Mouse (Mus musculus): ENCODE results near the gene Slc30a1. TPM values are rescaled to one million over a fixed set of nuclear protein-coding genes. Genes with fewer than 3 reads are reported as not detected.
A peak's percentile ranks its signal among the peaks of the same experiment; 100 is the strongest.

Slc30a1 gene
- total and polyA plus RNA-seq, 3 experiments, result 12.0 to 16.0 (median 12.0) TPM

DNA sequence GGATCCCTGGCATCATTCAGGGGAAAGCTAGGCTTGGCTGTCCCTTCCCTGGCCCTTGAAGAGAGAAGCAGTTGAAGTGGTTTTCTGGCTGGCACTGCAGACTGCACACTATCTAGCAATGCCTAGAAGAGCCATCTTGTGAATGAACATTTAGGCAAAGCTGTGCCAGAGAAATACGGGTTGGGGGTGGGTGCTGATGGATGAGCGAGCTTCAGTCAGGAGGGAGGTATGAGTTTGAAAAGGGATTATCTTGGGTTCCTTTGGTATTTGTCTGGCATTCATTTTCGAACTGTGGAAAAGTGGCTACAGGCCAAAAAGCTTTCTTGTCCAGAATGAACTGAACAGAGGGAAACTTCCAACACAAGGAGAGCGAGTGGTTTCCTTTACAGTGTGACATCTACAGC lies 28.0 kb upstream of the Slc30a1 start:
- peaks cover 3% of the 10 kb centered on the region; the same call in 1 of the 2 replicates for H3K27me3 ChIP-seq (ENCODE audit: insufficient read depth, low read length)
- no peak for TF ChIP-seq POLR2AphosphoS5 (IDR thresholded peaks at IDR 0.05; ENCODE audit: insufficient replicate concordance, low read depth, low read length)
- TF ChIP-seq CTCF (IDR thresholded peaks at IDR 0.05; ENCODE audit: low read depth, low read length), result no peak
- TF ChIP-seq GATA1 (IDR thresholded peaks at IDR 0.05; ENCODE audit: borderline replicate concordance, low read length), result no peak
- TF ChIP-seq TAL1 (conservative IDR thresholded peaks at IDR 0.05; ENCODE audit: low read depth, low read length), result no peak
- no peak for TF ChIP-seq GATA2 (IDR thresholded peaks at IDR 0.05; ENCODE audit: borderline replicate concordance, low read depth, low read length)
- ATAC-seq (ENCODE audit: extremely low read depth, insufficient number of reproducible peaks, low FRiP score, poor library complexity, severe bottlenecking) (no peak), DNase-seq (ENCODE audit: low spot score) (no peak)
- peaks cover 5% of the 10 kb centered on the region for H3K9me3 ChIP-seq (replicated peaks)
- no peak overlapping the region for H3K4me3 ChIP-seq (ENCODE audit: low read depth, low read length)
- no peaks in the 10 kb centered on the region for H3K36me3 ChIP-seq (replicated peaks)
- H3K4me1 ChIP-seq (ENCODE audit: insufficient read depth, low read depth, low read length), result peaks cover 94% of the 10 kb centered on the region

- no peak for TF ChIP-seq GATA2 (IDR thresholded peaks at IDR 0.05; ENCODE audit: borderline replicate concordance, low read depth, low read length)
- TF ChIP-seq CTCF (IDR thresholded peaks at IDR 0.05; ENCODE audit: low read depth, low read length), result no peak
- TF ChIP-seq POLR2AphosphoS5 (IDR thresholded peaks at IDR 0.05; ENCODE audit: insufficient replicate concordance, low read depth, low read length), result no peak
- no peak for TF ChIP-seq GATA1 (IDR thresholded peaks at IDR 0.05; ENCODE audit: borderline replicate concordance, low read length)
- TF ChIP-seq TAL1 (conservative IDR thresholded peaks at IDR 0.05; ENCODE audit: low read depth, low read length), result no peak
- DNase-seq (ENCODE audit: low spot score) (peak; percentile 36), ATAC-seq (ENCODE audit: extremely low read depth, insufficient number of reproducible peaks, low FRiP score, poor library complexity, severe bottlenecking) (peak; percentile 55)
Observed at GRCm38 (mm10) chr1:191880247-191880646, 26.3 kb upstream of the Slc30a1 start.

DNA sequence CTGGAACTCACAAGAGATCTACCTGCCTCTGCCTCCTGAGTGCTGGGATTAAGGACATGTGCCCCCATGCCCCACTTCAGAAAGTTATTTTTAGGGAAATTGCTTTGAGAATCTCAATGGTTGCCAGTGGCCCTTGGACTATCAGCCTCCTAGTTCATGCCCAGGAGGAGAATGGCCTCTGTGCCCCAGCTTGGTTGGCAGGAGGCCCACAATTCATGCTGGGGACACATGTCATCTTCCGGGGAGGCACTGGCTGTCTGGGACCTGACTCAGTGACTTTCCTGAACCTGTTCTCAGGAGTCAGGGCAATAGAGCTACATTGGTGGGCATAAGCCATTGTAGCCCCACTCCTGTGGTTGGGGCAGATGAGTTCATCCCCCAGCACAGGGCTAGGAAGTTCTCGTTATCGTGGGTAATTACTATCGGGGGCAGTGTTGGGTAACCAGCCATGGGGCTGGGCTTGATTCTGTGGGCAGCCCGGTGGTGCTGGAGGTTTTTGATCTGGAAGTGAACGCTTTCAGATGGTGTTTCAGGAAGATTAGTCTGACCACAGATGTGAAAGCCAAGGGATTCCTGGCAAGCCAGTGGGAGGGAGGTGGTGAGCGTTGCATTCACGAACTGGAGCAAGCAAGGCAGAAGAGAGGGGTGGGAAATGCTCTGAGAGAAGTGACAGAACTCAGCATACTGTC lies 25.5 kb upstream of the Slc30a1 start:
- ATAC-seq (ENCODE audit: extremely low read depth, insufficient number of reproducible peaks, low FRiP score, poor library complexity, severe bottlenecking) (no peak), DNase-seq (ENCODE audit: low spot score) (no peak)
- H3K4me1 ChIP-seq (ENCODE audit: insufficient read depth, low read depth, low read length), result peaks cover 96% of the 10 kb centered on the region

More at GRCm38 (mm10) chr1:191880247-191880646, 26.3 kb upstream of the Slc30a1 start:
- peaks cover 96% of the 10 kb centered on the region for H3K4me1 ChIP-seq (ENCODE audit: insufficient read depth, low read depth, low read length)
- peak overlapping the region; percentile 31; the same call in 1 of the 2 replicates for H3K4me3 ChIP-seq (ENCODE audit: low read depth, low read length)
- H3K36me3 ChIP-seq (replicated peaks), result no peaks in the 10 kb centered on the region
- H3K9me3 ChIP-seq (replicated peaks), result peaks cover 5% of the 10 kb centered on the region
- no peaks in the 10 kb centered on the region for H3K27me3 ChIP-seq (ENCODE audit: insufficient read depth, low read length)

DNA sequence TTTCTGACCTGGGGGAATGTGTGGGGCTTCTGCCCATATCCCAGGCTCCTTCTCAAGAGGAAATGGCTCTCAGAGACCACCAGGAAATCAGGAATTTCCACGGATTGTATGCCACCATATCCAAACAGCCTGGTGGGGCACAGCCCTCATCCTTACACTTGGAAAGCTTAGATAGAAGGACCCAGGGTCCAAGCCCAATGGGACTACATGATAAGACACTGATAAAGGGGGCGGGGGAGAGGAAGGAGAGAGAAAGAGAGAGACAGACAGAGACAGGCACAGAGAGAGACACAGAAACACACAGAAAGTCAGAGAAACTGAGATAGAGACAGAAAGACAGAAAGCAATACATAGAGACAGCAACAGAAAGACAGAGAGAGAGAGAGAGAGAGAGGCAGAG lies 24.9 kb upstream of the Slc30a1 start:
- no peak for ATAC-seq (ENCODE audit: extremely low read depth, insufficient number of reproducible peaks, low FRiP score, poor library complexity, severe bottlenecking)
- H3K9me3 ChIP-seq (replicated peaks), result peaks cover 5% of the 10 kb centered on the region
- peaks cover 90% of the 10 kb centered on the region for H3K4me1 ChIP-seq (ENCODE audit: insufficient read depth, low read depth, low read length)
- no peak for DNase-seq (ENCODE audit: low spot score)
- H3K36me3 ChIP-seq (replicated peaks), result no peaks in the 10 kb centered on the region
- no peaks in the 10 kb centered on the region for H3K27me3 ChIP-seq (ENCODE audit: insufficient read depth, low read length)
- no peak overlapping the region; the same call in 1 of the 2 replicates for H3K4me3 ChIP-seq (ENCODE audit: low read depth, low read length)
- TF ChIP-seq TAL1 (conservative IDR thresholded peaks at IDR 0.05; ENCODE audit: low read depth, low read length) (no peak), GATA2 (IDR thresholded peaks at IDR 0.05; ENCODE audit: borderline replicate concordance, low read depth, low read length) (no peak), CTCF (IDR thresholded peaks at IDR 0.05; ENCODE audit: low read depth, low read length) (no peak), GATA1 (IDR thresholded peaks at IDR 0.05; ENCODE audit: borderline replicate concordance, low read length) (no peak), POLR2AphosphoS5 (IDR thresholded peaks at IDR 0.05; ENCODE audit: insufficient replicate concordance, low read depth, low read length) (no peak)

More for the DNA sequence above, 25.5 kb upstream of the Slc30a1 start:
- peaks cover 5% of the 10 kb centered on the region for H3K9me3 ChIP-seq (replicated peaks)
- no peaks in the 10 kb centered on the region for H3K36me3 ChIP-seq (replicated peaks)
- no peaks in the 10 kb centered on the region for H3K27me3 ChIP-seq (ENCODE audit: insufficient read depth, low read length)
- H3K4me3 ChIP-seq (ENCODE audit: low read depth, low read length), result peak overlapping the region; percentile 38; the same call in 1 of the 2 replicates
- TF ChIP-seq CTCF (IDR thresholded peaks at IDR 0.05; ENCODE audit: low read depth, low read length) (no peak), TAL1 (conservative IDR thresholded peaks at IDR 0.05; ENCODE audit: low read depth, low read length) (no peak), POLR2AphosphoS5 (IDR thresholded peaks at IDR 0.05; ENCODE audit: insufficient replicate concordance, low read depth, low read length) (no peak), GATA1 (IDR thresholded peaks at IDR 0.05; ENCODE audit: borderline replicate concordance, low read length) (no peak), GATA2 (IDR thresholded peaks at IDR 0.05; ENCODE audit: borderline replicate concordance, low read depth, low read length) (no peak)

GRCm38 (mm10) chr1:191882474-191883206 lies 23.9 kb upstream of the Slc30a1 start:
- H3K4me1 ChIP-seq (ENCODE audit: insufficient read depth, low read depth, low read length), result peaks cover 80% of the 10 kb centered on the region
- ATAC-seq (ENCODE audit: extremely low read depth, insufficient number of reproducible peaks, low FRiP score, poor library complexity, severe bottlenecking) (no peak), DNase-seq (ENCODE audit: low spot score) (no peak)
- peaks cover 5% of the 10 kb centered on the region for H3K9me3 ChIP-seq (replicated peaks)
- no peak overlapping the region for H3K4me3 ChIP-seq (ENCODE audit: low read depth, low read length)
- TF ChIP-seq POLR2AphosphoS5 (IDR thresholded peaks at IDR 0.05; ENCODE audit: insufficient replicate concordance, low read depth, low read length), result no peak
- H3K27me3 ChIP-seq (ENCODE audit: insufficient read depth, low read length), result no peaks in the 10 kb centered on the region
- no peaks in the 10 kb centered on the region for H3K36me3 ChIP-seq (replicated peaks)

DNA sequence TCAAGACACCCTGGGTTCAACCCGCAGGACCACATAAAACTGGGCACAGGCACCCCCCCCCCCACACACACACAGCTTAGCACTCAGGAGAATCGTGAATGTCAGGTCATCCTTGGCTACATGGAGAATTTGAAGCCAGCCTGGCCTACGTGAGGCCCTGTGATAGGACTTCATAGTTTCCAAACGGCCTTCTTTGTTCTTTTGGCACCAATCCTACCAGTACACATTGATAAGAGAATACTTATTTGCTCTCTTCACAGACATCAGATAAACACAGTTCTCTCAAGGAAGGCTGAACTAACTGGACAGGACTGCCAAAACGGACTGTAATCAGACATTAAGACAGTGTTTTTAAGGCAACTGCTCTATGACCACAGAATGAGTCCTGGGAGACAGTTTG lies 22.9 kb upstream of the Slc30a1 start:
- H3K4me1 ChIP-seq (ENCODE audit: insufficient read depth, low read depth, low read length), result peaks cover 70% of the 10 kb centered on the region
- no peak for ATAC-seq (ENCODE audit: extremely low read depth, insufficient number of reproducible peaks, low FRiP score, poor library complexity, severe bottlenecking)
- TF ChIP-seq POLR2AphosphoS5 (IDR thresholded peaks at IDR 0.05; ENCODE audit: insufficient replicate concordance, low read depth, low read length) (no peak), TAL1 (conservative IDR thresholded peaks at IDR 0.05; ENCODE audit: low read depth, low read length) (no peak), GATA1 (IDR thresholded peaks at IDR 0.05; ENCODE audit: borderline replicate concordance, low read length) (no peak), GATA2 (IDR thresholded peaks at IDR 0.05; ENCODE audit: borderline replicate concordance, low read depth, low read length) (no peak), CTCF (IDR thresholded peaks at IDR 0.05; ENCODE audit: low read depth, low read length) (no peak)

More for the DNA sequence above, 22.9 kb upstream of the Slc30a1 start:
- H3K9me3 ChIP-seq (replicated peaks), result peaks cover 12% of the 10 kb centered on the region
- DNase-seq (ENCODE audit: low spot score), result no peak
- no peaks in the 10 kb centered on the region for H3K27me3 ChIP-seq (ENCODE audit: insufficient read depth, low read length)
- H3K36me3 ChIP-seq (replicated peaks), result no peaks in the 10 kb centered on the region
- H3K4me3 ChIP-seq (ENCODE audit: low read depth, low read length), result no peak overlapping the region
